Mouse (Mus musculus) thymus, adult 2 months (tissue): ENCODE data around the gene Pcdh8. TPM values are rescaled to one million over a fixed set of nuclear protein-coding genes. Genes with fewer than 3 reads are reported as not detected.

Experiments
- DNase-seq: peaks from one replicate; pipeline ENCODE4 v3.0.0; 2021
- H3K27ac ChIP-seq: fragments of 200-500 bp; 2 replicates; pipeline ENCODE4 v1.5.1; 2012; ENCODE audit warnings: low read length, control low read depth; ENCODE audit not compliant: control insufficient read depth, insufficient read depth
- H3K27me3 ChIP-seq: fragments of 200-500 bp; 2 replicates; pipeline ENCODE4 v1.6.1; 2012; ENCODE audit warnings: mild to moderate bottlenecking, low read length, moderate library complexity, mixed read lengths; ENCODE audit not compliant: control insufficient read depth, insufficient read depth
- H3K36me3 ChIP-seq: fragments of 200-500 bp; 2 replicates; pipeline ENCODE4 v1.6.1; 2012; ENCODE audit warnings: mild to moderate bottlenecking, low read length, moderate library complexity; ENCODE audit not compliant: control insufficient read depth, insufficient read depth
- H3K4me1 ChIP-seq: fragments of 200-500 bp; replicated peaks from 2 replicates; pipeline ENCODE4 v1.6.1; 2012; ENCODE audit warnings: low read length; ENCODE audit not compliant: control insufficient read depth, insufficient read depth
- H3K4me3 ChIP-seq: fragments of 200-500 bp; 2 replicates; pipeline ENCODE4 v1.5.1; 2012; ENCODE audit warnings: mild to moderate bottlenecking, low read length, control low read depth, moderate library complexity; ENCODE audit not compliant: control insufficient read depth, insufficient read depth
- CTCF ChIP-seq: fragments of 200-500 bp; IDR thresholded peaks from 2 replicates; pipeline ENCODE4 v1.5.1; 2012; ENCODE audit warnings: mild to moderate bottlenecking, control low read depth, low read length, moderate library complexity, borderline replicate concordance; ENCODE audit not compliant: control insufficient read depth, poor library complexity, insufficient read depth; ENCODE audit errors: extremely low read depth
- POLR2A ChIP-seq: fragments of 200-500 bp; IDR thresholded peaks from 2 replicates; pipeline ENCODE4 v1.6.1; 2012; ENCODE audit warnings: mild to moderate bottlenecking, low read length, control low read depth, moderate library complexity; ENCODE audit not compliant: control insufficient read depth, poor library complexity, insufficient read depth; ENCODE audit errors: extremely low read depth
- WGBS: fragments of 180-500 bp; shearing (Covaris S2); methylation state at CpG from one replicate; pipeline ENCODE4 v1.1.7; 2018; 5-methylcytosine and 5-hydroxymethylcytosine counted together
- polyA plus RNA-seq: library from polyadenylated mRNA; depleted of rRNA; stranded (reverse); fragments of >200 nt; gene quantifications from 2 replicates; pipeline ENCODE4 v1.2.3, GENCODE M21; 2012

Gene Pcdh8
- polyA plus RNA-seq, 1 experiment, result 0.39 TPM

GRCm38 (mm10) chr14:79770306-79771093, 612 bp downstream of the Pcdh8 start:
- H3K36me3 ChIP-seq, result no peaks in the 10 kb centered on the region
- H3K4me1 ChIP-seq, result 0 out of 2 replicates have a peak, but pooled peaks cover 6% of the 10 kb centered on the region
- no peak for DNase-seq
- H3K4me3 ChIP-seq, result no peak overlapping the region
- peaks cover 17% of the 10 kb centered on the region; the same call in 1 of the 2 replicates for H3K27me3 ChIP-seq
- H3K27ac ChIP-seq, result no peak overlapping the region
- TF ChIP-seq POLR2A (no peak), CTCF (no peak)
- WGBS, result 15% methylated on average over 62 of the region's 62 CpGs

GRCm38 (mm10) chr14:79769618-79770017, 1.5 kb downstream of the Pcdh8 start:
- Histone ChIP-seq H3K27me3 (peaks cover 17% of the 10 kb centered on the region; the same call in 1 of the 2 replicates), H3K36me3 (no peaks in the 10 kb centered on the region), H3K4me3 (no peak overlapping the region), H3K4me1 (0 out of 2 replicates have a peak, but pooled peaks cover 6% of the 10 kb centered on the region), H3K27ac (no peak overlapping the region)
- peak; percentile 46 for DNase-seq
- WGBS, result 5% methylated on average over 46 of the region's 46 CpGs
- peak; percentile 31; the same call in 1 of the 2 replicates for TF ChIP-seq CTCF
- TF ChIP-seq POLR2A, result no peak

GRCm38 (mm10) chr14:79768996-79769395, 2.1 kb downstream of the Pcdh8 start:
- TF ChIP-seq CTCF, result no peak
- Histone ChIP-seq H3K4me1 (0 out of 2 replicates have a peak, but pooled peaks cover 6% of the 10 kb centered on the region), H3K4me3 (no peak overlapping the region), H3K27ac (no peak overlapping the region), H3K27me3 (peaks cover 17% of the 10 kb centered on the region; the same call in 1 of the 2 replicates), H3K36me3 (no peaks in the 10 kb centered on the region)
- peak; percentile 1 for DNase-seq
- WGBS, result 16% methylated on average over 30 of the region's 30 CpGs

GRCm38 (mm10) chr14:79768076-79768830, 2.9 kb downstream of the Pcdh8 start:
- Histone ChIP-seq H3K36me3 (no peaks in the 10 kb centered on the region), H3K4me3 (no peak overlapping the region), H3K27ac (no peak overlapping the region), H3K4me1 (0 out of 2 replicates have a peak, but pooled peaks cover 6% of the 10 kb centered on the region), H3K27me3 (peaks cover 17% of the 10 kb centered on the region; the same call in 1 of the 2 replicates)
- TF ChIP-seq POLR2A, result no peak
- no peak for TF ChIP-seq CTCF
- 7% methylated on average over 59 of the region's 59 CpGs for WGBS
- no peak for DNase-seq

GRCm38 (mm10) chr14:79767601-79768000, 3.5 kb downstream of the Pcdh8 start:
- H3K4me3 ChIP-seq, result no peak overlapping the region
- no peaks in the 10 kb centered on the region for H3K36me3 ChIP-seq
- DNase-seq, result no peak
- H3K27ac ChIP-seq, result no peak overlapping the region
- 0 out of 2 replicates have a peak, but pooled peaks cover 6% of the 10 kb centered on the region for H3K4me1 ChIP-seq
- no peak for TF ChIP-seq POLR2A
- TF ChIP-seq CTCF, result no peak
- WGBS, result 18% methylated on average over 11 of the region's 11 CpGs
- H3K27me3 ChIP-seq, result peaks cover 17% of the 10 kb centered on the region; the same call in 1 of the 2 replicates

GRCm38 (mm10) chr14:79765196-79765765, 5.8 kb downstream of the Pcdh8 start:
- Histone ChIP-seq H3K4me1 (no peaks in the 10 kb centered on the region), H3K27me3 (peaks cover 17% of the 10 kb centered on the region; the same call in 1 of the 2 replicates), H3K36me3 (no peaks in the 10 kb centered on the region), H3K27ac (no peak overlapping the region), H3K4me3 (no peak overlapping the region)
- 83% methylated on average over 6 of the region's 6 CpGs for WGBS
- TF ChIP-seq POLR2A (no peak), CTCF (no peak)
- DNase-seq, result no peak
